Mouse (Mus musculus) gastrocnemius, postnatal 14 days (tissue): ENCODE measurements around the gene Spata18. TPM values are rescaled to one million over a fixed set of nuclear protein-coding genes. Genes with fewer than 3 reads are reported as not detected.

ENCODE experiments used
- DNase-seq: peaks from one replicate; pipeline ENCODE4 v3.0.0; 2021; ENCODE audit warnings: mixed read lengths
- intact Hi-C: fragments of 180-260 bp; cut with DNase I; formaldehyde crosslinking; loops from one replicate; pipeline ENCODE4 v1.15.1; 2025; ENCODE audit warnings: low total_unique reads
- total RNA-seq, 2 experiments: library from RNA; stranded (reverse); gene quantifications; 2 replicates each; pipeline ENCODE4 v1.2.3; 2021

Spata18 gene
- total RNA-seq, 2 experiments from 2014 or later, result 0.27 TPM; not detected in 1

GRCm38 (mm10) chr5:73704263-73704662 lies 53.1 kb downstream of the Spata18 start:
- intact Hi-C loops, result no loop called here
- no peak for DNase-seq

- intact Hi-C loops, result no loop called here
- no peak for DNase-seq
Measured at GRCm38 (mm10) chr5:73704757-73705156, 53.6 kb downstream of the Spata18 start.

- no peak for DNase-seq
- intact Hi-C loops, result no loop called here
Measured at GRCm38 (mm10) chr5:73705290-73705689, 54.1 kb downstream of the Spata18 start.

- intact Hi-C loops, result no loop called here
- DNase-seq, result peak; percentile 19
Measured at GRCm38 (mm10) chr5:73712852-73713251, 61.7 kb downstream of the Spata18 start.

- no peak for DNase-seq
- intact Hi-C loops, result no loop called here
Measured at GRCm38 (mm10) chr5:73716941-73717340, 65.8 kb downstream of the Spata18 start.

- intact Hi-C loops, result no loop called here
- DNase-seq, result no peak
Measured at GRCm38 (mm10) chr5:73721682-73722282, 70.6 kb downstream of the Spata18 start.

- intact Hi-C loops, result no loop called here
- no peak for DNase-seq
Measured at GRCm38 (mm10) chr5:73725981-73726380, 74.8 kb downstream of the Spata18 start.

- no peak for DNase-seq
- intact Hi-C loops, result no loop called here
Measured at GRCm38 (mm10) chr5:73728651-73729050, 77.5 kb downstream of the Spata18 start.

Other genes starting within 250 kb of the Spata18 start
- gene Cwh43, start 245.3 kb upstream of the Spata18 start, total RNA-seq, result not detected
- 10 to 100 TPM in 1 of 2 experiments, 1 to 10 TPM in 1; 8.1 to 12.0 TPM for gene Dcun1d4, start 170.4 kb upstream of the Spata18 start, total RNA-seq
- gene Lrrc66, start 18.9 kb upstream of the Spata18 start, total RNA-seq, result not detected
- 10 to 100 TPM; 93.5 to 99.0 TPM for gene Sgcb, start 3.6 kb upstream of the Spata18 start, total RNA-seq